Mouse (Mus musculus): ENCODE data around the gene Rnpepl1. TPM values are rescaled to one million over a fixed set of nuclear protein-coding genes. Genes with fewer than 3 reads are reported as not detected.
"Not testable (repeated sequence)": the region's sequence is repeated elsewhere in the genome, so short reads cannot be mapped to it uniquely, and the experiment has no call there.

The Rnpepl1 gene
- total RNA-seq, 2 experiments from 2014 or later = 16.8 to 72.9 TPM

- peak; percentile 69 for ATAC-seq (replicated peaks; ENCODE audit: low FRiP score, low TSS enrichment, poor library complexity, severe bottlenecking)
Measured at GRCm38 (mm10) chr1:92935054-92935962, 24.7 kb downstream of the Rnpepl1 start.

GRCm38 (mm10) chr1:92935977-92936376, 25.4 kb downstream of the Rnpepl1 start:
- no peak for ATAC-seq (replicated peaks; ENCODE audit: low FRiP score, low TSS enrichment, poor library complexity, severe bottlenecking)

GRCm38 (mm10) chr1:92936467-92936866, 25.9 kb downstream of the Rnpepl1 start:
- no peak for ATAC-seq (replicated peaks; ENCODE audit: low FRiP score, low TSS enrichment, poor library complexity, severe bottlenecking)

GRCm38 (mm10) chr1:92937797-92938196, 27.2 kb downstream of the Rnpepl1 start:
- no peak for ATAC-seq (replicated peaks; ENCODE audit: low FRiP score, low TSS enrichment, poor library complexity, severe bottlenecking)

GRCm38 (mm10) chr1:92939746-92940145, 29.2 kb downstream of the Rnpepl1 start:
- ATAC-seq (replicated peaks; ENCODE audit: low FRiP score, low TSS enrichment, poor library complexity, severe bottlenecking) = no peak

GRCm38 (mm10) chr1:92943219-92943989, 32.8 kb downstream of the Rnpepl1 start:
- no peak for ATAC-seq (replicated peaks; ENCODE audit: low FRiP score, low TSS enrichment, poor library complexity, severe bottlenecking)

- no peak for ATAC-seq (replicated peaks; ENCODE audit: low FRiP score, low TSS enrichment, poor library complexity, severe bottlenecking)
Measured at GRCm38 (mm10) chr1:92947966-92948365, 37.4 kb downstream of the Rnpepl1 start.

GRCm38 (mm10) chr1:92949426-92949825, 38.8 kb downstream of the Rnpepl1 start:
- ATAC-seq (replicated peaks; ENCODE audit: low FRiP score, low TSS enrichment, poor library complexity, severe bottlenecking) = no peak

GRCm38 (mm10) chr1:92950607-92951006, 40.0 kb downstream of the Rnpepl1 start, which contains the start of gene Gpr35:
Gene Gpr35, plus strand, starts transcription at chr1:92950865.
- no peak for ATAC-seq (replicated peaks; ENCODE audit: low FRiP score, low TSS enrichment, poor library complexity, severe bottlenecking)

GRCm38 (mm10) chr1:92953641-92954040, 43.1 kb downstream of the Rnpepl1 start:
- ATAC-seq (replicated peaks; ENCODE audit: low FRiP score, low TSS enrichment, poor library complexity, severe bottlenecking) = no peak

- not testable (repeated sequence) for ATAC-seq (replicated peaks; ENCODE audit: low FRiP score, low TSS enrichment, poor library complexity, severe bottlenecking)
Measured at GRCm38 (mm10) chr1:92956571-92957335, 46.2 kb downstream of the Rnpepl1 start.

- no peak for ATAC-seq (replicated peaks; ENCODE audit: low FRiP score, low TSS enrichment, poor library complexity, severe bottlenecking)
Measured at GRCm38 (mm10) chr1:92958999-92959398, 48.4 kb downstream of the Rnpepl1 start.

- ATAC-seq (replicated peaks; ENCODE audit: low FRiP score, low TSS enrichment, poor library complexity, severe bottlenecking) = not testable (repeated sequence)
Measured at GRCm38 (mm10) chr1:92970791-92971190, 60.2 kb downstream of the Rnpepl1 start.

GRCm38 (mm10) chr1:92971879-92972795, 61.6 kb downstream of the Rnpepl1 start:
- no peak for ATAC-seq (replicated peaks; ENCODE audit: low FRiP score, low TSS enrichment, poor library complexity, severe bottlenecking)

- peak; percentile 70 for ATAC-seq (replicated peaks; ENCODE audit: low FRiP score, low TSS enrichment, poor library complexity, severe bottlenecking)
Measured at GRCm38 (mm10) chr1:92972854-92973253, 62.3 kb downstream of the Rnpepl1 start.

All from megakaryocyte-erythroid progenitor cell, adult 5-6 weeks (primary cell).